Mouse (Mus musculus) adrenal gland, postnatal 14 days (tissue): ENCODE data around the gene Ptprn2. TPM values are rescaled to one million over a fixed set of nuclear protein-coding genes. Genes with fewer than 3 reads are reported as not detected.
"Not testable (repeated sequence)": the region's sequence is repeated elsewhere in the genome, so short reads cannot be mapped to it uniquely, and the experiment has no call there.

ENCODE experiments used
- DNase-seq: peaks from one replicate; pipeline ENCODE4 v3.0.0; 2021; ENCODE audit warnings: mixed read lengths
- long read RNA-seq, 2 experiments: library from polyadenylated mRNA; stranded (forward); transcript quantifications; one replicate each; pipeline ENCODE4 v2.0.0; 2021
- total RNA-seq: library from RNA; stranded (reverse); gene quantifications from 2 replicates; pipeline ENCODE4 v1.2.3, GENCODE M21; 2021

Gene Ptprn2
- 15.4 and 17.8 TPM in 2 replicates for total RNA-seq
- long read RNA-seq, experiment 1, partial matches to known transcripts, result 0 of 1 reads
- long read RNA-seq, experiment 1, other reads (novel, unspliced or antisense), result 1 of 1 reads
- long read RNA-seq, experiment 2, partial matches to known transcripts, result 0 of 3 reads
- long read RNA-seq, experiment 2, other reads (novel, unspliced or antisense), result 3 of 3 reads

DNA sequence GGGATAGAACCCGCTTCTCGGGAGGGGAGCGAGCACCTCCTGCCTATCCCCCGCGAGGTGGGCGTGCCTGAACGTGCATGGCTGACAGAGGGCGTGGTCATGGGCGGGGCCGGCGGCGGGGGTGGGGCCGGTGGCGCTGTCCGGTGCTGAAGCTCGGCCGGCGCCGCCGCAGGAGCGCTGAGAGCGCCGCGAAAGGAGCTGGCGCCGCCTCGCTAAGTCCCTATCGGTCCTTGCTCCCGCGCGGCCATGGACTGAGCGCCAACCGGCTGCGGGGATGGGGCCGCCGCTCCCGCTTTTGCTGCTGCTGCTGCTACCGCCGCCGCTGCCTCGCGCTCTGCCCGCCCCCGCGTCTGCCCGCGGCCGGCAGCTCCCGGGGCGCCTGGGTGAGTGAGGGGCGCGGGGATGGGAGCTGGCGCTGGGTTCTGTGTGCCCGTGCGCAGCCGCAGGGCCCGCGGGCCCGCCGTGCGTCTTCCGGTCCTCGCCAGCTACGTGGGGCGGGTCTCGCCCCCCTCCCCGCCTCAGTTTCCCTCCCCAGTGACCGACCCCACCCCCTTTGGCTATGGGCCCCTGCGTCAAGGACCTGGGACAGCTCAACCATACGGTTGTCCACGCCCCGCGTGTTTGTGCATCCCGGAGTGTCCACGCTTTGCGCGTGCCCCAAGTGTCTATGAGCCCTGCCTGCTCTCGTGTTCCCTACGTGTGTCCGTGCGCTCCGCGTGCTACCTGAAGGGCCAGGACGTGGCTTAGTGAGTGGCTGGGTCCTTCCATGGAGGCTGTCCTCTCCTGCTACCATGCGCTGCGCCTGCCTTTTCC, at the start of gene Ptprn2:
Ptprn2 (plus strand) TSS at position 130 of the 813 bp plus-strand sequence.
- peak; percentile 88 for DNase-seq

DNA sequence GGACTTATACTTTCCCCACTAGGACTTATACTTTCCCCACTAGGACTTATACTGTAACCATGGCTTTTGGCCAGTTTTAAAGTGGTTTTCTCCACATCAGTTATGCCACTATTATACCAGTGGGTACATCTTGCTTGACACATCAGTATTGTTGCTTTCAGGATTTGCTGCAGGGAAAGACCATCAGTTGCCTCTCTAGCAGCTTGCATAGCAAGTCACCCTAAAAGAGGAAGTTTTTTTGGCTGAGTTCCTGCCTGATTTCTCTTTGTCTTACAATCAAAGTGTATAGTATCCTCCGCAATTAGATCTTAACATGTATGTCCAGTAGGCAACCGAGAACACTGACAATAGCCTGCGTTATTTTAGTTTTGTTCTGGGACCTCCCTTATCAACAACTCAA, 49.4 kb upstream of the Ptprn2 start:
- no peak for DNase-seq

DNA sequence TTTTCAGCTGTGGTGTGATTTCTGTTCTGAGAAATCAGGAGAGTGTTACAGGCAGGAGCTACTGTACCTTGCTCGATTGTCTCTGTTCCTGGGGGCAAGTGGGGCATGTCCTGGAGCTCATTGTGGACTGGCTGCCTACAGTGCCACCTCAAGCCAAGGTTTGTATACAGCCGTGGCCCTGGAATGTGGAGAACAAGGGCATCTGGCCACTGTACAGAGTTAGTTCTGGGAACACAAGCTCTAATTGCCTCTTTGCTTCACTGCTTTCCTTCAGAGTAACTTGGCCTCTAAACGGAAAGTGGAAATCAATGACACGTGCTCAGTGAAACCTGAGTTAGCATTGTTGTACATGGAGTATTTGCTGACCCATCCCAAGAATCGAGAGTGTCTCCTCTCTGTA, 46.9 kb upstream of the Ptprn2 start:
- no peak for DNase-seq

DNA sequence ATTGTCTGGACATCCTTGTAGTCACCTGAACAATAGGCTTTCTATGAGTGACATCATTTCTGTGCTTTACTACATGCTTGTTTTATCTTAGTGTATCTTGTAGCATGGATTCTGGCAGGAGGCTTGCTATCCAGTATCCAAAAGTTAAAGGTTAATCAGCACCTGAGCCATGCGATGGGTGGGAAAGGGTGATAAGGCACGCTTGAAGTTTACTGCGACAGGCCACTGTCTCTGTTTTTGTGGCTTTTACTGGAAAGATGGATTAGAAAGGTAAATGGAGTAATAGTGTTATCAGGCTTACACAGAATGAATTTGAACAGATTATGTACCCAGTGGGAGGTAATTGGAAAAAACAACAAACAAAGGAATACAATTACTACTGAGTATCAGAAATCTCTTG, 43.3 kb upstream of the Ptprn2 start:
- DNase-seq, result no peak

DNA sequence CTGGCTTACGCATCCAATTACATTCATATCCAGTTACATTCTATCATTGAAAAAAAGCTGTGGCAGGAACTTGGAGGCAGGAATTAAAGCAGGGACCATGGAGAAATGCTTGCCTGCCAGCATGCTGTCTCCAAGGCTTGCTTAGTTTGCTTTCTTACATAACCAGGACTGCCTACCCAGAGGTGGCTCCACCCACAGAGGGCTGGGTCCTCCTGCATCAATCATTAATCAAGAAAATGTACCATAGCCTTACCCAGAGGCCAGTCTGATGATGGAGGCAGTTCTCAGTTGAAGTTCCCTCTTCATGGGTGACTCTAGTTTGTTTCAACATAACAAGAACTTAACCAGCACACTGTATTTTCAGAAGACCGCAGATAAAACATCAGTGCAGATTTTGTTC, 36.0 kb upstream of the Ptprn2 start:
- no peak for DNase-seq

DNA sequence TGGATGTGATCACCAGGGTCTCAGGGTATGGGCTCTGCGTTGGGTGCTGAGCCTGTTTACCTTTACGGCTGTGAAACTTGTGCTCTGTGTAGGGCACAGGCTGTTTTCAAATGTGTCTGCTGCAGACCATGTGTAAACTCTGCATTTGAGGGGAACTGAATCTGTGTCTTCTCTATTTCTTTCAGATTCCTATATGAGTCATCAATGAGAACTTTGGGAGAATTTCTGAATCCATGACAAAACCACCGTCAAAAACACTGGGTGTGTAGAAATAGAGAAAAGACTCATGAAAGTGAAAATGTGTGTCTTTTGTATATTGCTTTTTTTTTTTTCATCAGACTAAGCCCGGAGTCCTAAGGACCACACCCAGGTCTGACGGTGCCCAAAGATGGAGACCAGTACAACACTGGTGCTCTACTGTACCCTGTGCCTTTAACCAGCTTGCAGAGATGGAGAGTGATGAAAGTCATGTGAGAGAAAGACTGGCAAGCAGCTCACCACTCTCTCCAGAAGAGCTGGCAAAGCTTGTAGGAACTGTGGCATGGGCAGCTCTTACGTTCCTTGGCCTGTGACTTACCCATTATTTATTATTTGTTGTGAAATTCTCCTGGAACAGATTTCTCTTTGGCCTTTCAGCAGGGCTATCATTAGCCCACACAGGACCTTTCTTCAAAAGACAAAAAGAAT, 25.0 kb upstream of the Ptprn2 start:
- peak; percentile 20 for DNase-seq

DNA sequence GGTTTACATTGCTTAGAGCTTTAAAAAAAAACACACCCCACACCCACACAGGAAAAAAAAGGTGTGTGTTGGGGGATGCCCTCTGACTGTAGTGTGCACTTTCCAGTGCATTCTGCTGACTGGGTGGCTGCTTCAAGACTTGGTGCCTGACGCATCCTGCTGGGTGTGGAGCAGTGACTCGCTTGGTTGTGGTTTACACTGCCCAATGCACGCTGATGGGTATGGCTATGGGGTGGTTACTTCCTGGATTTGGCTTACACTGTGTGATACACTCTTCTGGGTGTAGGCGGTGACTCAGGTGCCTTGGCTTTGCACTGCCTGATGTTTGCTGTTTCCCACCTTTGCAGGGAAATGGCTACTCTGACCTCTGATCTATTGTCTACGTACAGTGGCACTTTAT, 18.5 kb upstream of the Ptprn2 start:
- no peak for DNase-seq

DNA sequence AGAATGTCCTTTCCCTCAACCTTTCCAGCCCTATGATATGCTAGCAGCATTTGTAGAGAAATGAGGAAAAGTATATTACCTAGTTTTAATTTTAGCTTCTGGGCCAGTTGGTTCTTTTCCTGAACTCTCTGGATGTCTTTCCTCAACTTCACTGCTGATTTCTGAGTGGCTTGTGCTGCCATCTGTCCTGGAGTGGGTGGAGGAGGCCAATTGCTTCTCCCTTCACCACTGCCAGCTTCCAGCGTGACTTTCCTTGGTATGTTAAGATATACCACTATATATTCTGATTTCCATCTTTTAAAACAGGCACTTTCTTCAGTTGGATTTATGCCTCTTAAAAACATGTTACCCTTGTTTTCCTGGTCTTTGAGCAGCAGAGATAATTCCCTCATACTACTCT, 17.2 kb upstream of the Ptprn2 start:
- no peak for DNase-seq

DNA sequence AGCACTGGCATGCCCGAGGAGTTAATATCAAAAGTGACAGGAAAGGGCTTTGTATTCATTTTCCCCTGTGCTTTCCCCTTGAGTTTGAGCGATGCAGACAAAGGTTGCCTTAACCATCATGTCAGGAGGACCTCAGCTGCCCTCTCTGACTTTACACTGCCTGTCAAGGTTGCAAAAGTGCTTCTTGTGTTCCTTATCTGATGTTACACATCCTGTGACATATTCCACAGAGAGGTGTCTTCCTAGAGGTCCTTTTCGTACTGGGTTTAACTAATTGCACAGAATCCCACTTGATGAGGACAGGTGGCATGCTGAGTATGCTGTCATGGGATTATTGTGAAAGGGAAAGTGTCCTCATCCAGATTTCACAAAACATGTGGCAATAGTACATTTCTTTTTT, 16.4 kb upstream of the Ptprn2 start:
- no peak for DNase-seq

DNA sequence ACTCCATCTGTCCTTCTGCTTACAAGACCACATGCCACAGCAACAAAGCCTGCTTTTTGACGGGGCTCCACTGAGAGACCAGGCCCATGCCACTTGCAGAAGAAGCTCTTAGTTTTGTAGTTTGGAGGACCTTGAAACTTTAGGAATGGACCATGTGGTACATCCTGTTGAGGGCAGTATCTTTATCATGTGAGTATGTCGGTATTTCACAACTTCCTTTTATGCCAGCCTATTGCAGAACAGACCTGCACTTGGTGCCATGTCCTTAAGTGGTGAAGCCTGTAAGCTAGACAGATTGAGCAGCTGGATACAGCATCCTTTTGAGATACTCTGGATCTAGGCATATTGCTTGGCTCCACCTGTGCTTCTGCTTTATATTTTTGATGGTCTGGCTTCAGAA, 12.3 kb upstream of the Ptprn2 start:
- DNase-seq, result no peak

DNA sequence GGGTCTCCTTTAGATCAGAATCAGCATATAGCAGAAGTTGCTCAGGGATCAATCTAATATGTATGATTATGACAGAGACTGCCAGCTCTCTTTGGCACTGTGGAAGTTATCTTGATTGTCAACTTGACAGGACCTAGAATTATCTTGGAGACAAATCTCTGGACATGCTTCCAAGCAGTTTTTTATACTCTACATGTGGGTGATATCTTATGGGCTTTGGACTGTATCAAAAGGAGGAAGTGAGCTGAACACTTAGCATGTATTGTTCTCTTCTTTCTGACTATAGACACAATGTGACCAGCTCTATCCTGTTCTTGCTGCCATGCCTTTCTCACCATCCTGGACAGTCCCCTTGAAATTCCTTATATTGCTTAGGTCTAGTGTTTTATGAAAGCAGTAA, 11.8 kb upstream of the Ptprn2 start:
- DNase-seq, result no peak

DNA sequence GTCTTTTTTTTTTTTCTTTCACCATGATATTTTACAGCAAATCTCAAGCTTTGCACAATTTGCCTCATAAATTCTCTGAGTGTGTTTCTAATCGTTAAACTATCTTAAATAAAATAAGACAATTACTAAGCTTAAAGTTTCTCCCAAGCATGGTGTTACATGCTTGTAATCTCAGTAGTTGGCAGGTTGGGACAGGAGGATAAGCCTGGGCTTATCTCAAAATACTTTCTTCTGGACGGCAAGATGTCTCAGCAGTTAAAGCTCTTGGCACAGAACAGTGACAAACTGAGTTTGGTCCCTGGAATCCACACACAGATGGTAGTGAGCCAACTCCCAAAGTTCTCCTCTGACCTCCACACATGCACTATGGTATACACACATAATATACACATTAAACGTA, 10.8 kb upstream of the Ptprn2 start:
- DNase-seq, result no peak

DNA sequence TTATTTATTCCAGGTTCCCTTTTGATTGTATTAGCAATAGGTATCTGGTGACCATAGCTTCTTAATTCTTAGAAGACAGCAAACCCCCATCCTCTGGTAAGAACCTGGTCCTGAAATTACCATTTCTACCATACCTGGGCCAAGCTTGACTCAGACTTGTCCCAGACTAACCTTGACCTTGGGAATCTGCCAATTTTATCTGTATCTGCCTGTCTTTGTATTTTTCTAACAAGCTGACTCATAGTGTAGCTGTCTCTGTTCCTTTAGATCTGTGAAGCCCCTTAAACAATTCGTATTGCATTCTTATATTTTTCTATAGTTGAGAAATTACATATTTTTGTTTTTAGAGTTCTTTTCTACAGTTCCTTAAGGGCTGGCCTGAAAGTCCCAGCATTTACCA, 6.7 kb upstream of the Ptprn2 start:
- no peak for DNase-seq

DNA sequence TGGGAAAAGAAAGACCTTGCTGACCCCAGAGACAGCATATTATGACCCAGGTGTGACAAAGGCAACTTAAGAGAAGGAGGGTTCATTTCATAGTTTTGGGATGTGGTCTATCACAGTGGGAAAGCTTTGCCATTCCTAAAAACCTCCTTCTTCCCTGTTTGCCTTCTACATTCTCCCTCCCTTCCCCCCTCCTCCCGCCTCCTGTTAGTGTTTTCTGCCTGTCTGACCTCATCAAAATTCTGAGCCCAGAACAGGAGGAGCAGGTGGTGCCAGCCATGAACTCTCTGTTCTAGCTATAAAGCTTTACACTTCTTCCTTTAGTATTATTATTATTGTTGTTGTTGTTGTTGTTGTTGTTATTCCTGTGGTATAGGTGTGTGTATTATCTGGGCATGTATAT, 3.6 kb upstream of the Ptprn2 start:
- DNase-seq, result no peak

DNA sequence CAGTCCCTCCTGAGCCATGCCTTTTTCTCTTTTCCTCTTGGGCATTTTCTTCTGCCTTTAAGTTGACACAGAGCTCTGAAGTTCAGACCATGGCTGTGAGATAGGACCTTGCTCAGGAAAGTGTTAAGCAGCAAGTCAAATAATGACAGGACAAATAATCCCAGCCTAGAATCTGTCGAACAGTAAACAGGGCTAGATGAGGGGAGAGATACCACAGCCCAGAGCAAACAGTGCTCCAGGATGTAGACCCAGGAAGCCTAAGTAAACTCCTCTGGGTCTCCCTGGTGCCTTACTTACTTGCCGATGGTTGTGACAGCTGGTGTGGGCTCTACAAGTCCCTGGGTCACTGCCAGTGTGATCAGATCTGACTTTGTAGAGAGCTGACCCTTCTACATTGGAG, 1.9 kb upstream of the Ptprn2 start:
- no peak for DNase-seq

DNA sequence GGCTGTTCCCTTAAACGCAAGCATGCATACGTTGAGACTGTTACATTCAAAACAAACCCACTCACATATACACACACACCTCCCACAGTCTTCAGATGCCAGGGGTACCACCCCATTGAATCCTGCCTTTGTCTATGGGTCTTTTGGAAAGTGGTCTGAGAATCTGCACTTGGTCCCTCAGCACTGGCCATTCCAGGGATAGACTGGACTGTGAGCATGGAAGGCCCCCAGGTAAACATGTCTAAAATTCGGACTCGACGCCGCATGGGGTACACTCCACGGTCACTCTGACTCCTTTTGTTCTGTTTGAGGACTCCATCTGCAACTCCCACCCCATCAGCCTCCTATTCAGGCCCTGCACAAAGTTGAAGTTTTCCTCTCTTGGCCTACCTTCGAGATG, 529 bp upstream of the Ptprn2 start:
- DNase-seq, result no peak

DNA sequence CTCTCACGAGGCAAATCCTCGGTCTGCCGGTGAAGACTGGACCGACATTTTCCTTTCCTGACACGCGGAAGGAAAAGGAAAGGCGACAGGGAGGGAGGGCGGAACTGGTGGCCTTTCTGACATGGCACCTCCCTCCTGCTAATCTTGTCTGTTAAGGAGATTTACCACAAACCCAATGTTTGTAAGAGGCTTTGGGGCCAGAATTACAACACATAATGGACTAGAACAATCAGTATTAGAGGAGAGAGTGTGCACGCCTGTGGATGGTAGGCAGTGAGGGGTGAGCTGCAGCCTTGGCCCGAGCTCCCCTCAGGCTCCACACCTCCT, 847 bp downstream of the Ptprn2 start:
- DNase-seq, result no peak

DNA sequence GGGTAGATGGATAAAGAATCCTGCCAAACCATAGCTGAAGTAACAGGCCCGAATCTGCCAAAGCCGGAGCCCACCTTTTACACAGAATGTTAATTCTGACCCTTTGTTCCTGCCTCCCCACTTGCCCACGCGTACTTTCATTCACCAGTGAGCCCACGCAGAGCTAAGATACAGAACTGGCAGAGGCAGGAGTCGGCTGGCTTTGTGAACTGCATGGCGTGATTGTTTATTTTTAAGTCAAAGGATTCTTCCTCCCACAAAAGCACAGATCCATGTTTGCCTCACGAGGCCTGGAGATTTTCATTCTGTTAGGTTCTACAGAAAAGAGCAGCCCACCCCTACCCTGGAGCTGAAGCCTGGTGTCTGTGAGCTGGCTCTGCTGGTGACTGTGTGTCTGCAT, 3.3 kb downstream of the Ptprn2 start:
- no peak for DNase-seq

DNA sequence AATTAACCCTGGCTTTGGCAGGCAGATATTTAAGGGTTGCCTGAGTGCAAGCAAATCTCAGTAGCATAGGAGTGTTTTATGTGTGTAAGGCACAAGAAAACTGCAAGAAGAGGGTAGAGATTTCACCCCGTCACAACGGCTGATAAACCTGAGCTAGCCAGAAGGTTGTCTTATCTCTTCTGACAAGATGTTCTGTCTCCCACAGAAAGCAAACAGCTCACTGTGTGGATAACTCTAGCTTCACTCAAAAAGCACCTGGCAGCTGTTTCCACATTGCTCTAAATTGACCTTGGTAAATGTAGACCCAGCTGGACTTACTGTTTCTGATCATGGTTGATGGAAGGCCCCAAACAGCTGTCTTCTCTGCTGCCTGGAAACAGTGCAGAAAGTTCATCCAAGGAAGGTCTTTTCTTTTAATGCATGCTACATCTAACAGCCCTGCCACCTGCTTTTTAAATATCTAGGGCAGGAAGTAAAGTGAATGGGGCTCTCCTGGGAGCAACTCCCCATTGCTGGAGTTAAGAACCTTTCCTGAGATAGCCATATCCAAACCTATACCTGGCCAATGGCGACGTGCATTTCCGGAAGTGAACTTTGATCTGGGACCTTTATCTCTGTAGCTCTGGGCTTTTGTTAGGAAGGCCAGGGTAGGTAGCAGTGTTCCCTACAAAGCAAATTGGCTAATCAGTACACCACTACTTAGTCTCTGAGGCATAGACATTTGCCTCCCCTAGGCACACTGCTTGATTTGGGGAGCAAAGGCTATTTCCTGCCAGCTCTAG, 5.2 kb downstream of the Ptprn2 start:
- DNase-seq, result no peak

DNA sequence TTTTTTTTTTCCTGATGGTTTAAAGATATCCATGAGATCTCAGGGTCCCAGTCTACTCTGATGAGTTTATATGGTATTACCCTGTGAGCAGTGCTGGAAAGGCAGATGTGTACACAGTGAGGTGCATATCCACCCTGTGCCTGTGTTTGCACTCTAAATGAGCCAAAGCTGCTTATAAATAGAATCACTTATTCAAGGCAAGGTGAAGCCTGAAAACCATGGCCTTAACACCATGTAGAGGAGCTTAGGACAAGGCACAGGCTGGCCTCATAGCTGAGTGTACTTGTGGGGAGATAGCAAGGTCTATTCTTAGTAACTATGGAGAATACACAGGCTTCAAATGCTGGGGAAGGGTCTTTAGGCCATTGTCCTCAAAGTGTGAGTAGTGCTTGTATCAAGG, 13.1 kb downstream of the Ptprn2 start:
- no peak for DNase-seq

DNA sequence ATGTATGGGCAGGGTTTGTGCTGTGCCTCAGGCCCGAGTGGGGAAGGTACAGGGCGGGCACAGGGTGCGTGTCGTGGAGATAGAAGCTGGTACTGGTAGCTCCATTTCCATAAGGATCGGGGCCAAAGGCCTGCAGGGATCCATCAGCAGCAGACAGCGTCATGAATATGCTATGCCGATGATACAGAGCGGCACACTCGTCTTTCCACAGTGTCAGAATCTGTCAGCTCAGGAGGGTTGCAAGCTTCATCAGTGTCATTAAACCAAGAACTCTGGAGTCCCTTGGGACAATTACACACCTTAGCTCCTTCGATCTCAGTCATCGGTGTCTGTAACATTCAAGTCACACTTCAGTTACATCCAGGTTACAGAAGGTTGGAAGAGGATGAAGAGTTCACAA, 15.1 kb downstream of the Ptprn2 start:
- DNase-seq, result no peak

DNA sequence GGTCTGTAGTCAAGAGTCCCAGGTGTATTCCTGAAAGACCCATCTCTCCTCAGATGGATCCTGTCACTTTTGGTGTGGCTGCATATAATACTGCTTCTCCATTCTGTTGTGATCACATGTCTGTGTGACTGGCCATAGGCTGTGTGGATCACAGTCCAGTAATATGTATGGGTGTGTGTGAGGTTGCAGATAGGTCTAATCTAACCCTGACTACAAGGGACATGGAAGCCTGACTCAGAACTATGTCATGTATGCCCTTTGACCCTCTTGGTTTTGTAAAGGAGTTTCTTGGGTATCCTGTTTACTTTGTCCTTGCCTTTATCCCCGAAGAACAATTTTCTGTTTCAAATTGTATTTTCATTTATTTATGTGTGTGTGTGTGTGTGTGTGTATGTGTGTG, 27.0 kb downstream of the Ptprn2 start:
- no peak for DNase-seq

DNA sequence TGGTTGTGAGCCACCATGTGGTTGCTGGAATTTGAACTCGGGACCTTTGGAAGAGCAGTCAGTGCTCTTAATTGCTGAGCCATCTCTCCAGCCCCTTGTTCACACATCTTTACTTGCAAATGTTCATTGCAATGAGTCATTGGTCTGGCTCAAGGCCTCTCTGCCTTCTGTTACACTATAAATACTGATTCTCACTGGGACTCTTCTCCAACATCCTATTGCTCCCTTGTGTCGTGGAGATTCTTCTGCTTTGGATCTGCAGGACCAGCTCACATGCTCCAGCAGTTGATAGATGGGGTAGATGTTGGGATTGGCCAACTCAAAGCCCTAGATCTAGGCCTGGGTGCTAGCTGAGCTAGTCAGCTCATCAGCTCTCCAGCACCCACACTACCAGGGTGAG, 28.3 kb downstream of the Ptprn2 start:
- not testable (repeated sequence) for DNase-seq
